Mouse (Mus musculus) cerebellum, adult 11 months (tissue): ENCODE results near the gene Ptbp3.

Experiments
- DNase-seq: peaks from one replicate; pipeline ENCODE4 v3.0.0; 2022

Gene Ptbp3

DNA sequence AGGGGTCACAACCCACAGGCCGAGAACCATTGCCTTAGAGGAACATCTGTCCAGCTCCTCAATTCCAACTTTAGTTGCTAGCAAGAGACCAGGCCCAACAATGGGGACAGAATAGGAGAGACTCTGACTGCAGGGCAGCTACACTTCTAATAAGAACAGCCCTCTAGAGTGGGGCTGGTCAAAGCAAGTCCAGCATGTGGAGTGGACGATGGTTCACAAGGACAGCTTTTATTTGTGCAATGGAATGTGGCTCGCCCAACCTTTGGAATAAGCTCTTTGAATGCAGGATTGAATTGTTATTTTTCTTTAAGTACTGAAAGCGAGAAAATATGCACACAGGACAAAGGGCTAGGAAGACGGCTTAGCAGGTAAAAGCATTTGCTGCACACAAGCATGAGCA lies 122.7 kb downstream of the Ptbp3 start:
- no peak for DNase-seq

DNA sequence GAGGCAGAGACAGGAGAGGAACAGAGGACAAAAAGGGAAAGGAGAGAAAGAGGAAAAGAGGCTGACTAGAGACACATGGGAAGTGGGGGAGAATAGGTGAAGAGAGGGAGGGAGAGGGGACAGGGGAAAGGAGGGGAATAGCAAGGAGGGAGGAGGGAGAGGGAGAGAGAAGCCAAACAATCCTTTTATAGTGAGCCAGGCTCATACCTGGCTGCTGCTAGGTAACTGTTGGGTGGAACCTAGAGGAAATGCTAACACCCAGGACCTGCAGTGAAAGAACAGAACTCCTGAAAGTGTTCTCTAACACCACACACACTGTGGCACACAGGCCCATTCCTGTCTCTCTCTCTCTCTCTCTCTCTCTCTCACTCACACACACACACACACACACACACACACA lies 126.4 kb downstream of the Ptbp3 start:
- DNase-seq: no peak

DNA sequence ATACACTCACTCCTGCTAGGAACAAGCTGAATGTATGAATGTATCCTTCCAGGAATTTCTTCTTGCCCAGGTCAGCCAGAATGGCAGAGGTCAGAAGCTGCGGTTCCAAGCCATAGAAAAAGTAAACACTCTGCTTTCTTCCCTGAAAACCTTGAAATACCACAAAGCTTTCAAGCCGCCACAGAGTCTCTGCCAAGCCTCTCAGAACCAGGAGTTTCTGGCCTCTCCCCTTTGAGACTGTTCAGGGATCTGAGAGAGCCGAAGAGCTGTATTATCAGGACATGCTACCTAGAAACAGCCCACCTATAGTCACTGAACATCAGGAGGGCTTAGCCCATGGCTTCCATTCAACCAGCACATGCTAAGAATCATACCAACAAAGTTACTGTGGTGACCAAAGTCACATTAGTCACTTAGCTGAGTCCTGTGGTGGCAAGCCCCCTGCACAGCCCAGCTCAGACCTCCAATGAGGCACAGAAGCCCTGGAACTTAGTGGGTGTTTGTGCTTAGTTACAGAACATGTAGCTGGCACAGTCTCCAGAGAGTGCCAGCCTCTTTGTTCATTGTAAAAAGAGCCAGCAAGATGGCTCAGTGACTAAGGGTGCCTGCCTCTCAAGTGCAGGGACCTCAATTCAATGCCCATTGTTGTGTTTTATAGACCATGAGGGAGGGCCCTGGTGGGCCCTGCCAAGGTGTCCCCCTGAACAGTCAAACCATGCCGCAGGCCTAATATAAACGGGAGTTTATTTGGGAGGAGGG lies 127.0 kb downstream of the Ptbp3 start:
- no peak for DNase-seq
